Mouse (Mus musculus): ENCODE results near the gene Ctrb1. TPM values are rescaled to one million over a fixed set of nuclear protein-coding genes. Genes with fewer than 3 reads are reported as not detected.

The Ctrb1 gene
- polyA plus RNA-seq, 1 experiment: 85.4 TPM

- Histone ChIP-seq H3K79me2 (ENCODE audit: control insufficient read depth, insufficient read depth) (peaks cover 19% of the 10 kb centered on the region), H3K4me3 (no peak overlapping the region), H3K36me3 (ENCODE audit: control insufficient read depth, insufficient read depth) (peaks cover 41% of the 10 kb centered on the region), H3K4me2 (ENCODE audit: low read depth) (no peak overlapping the region), H3ac (ENCODE audit: control insufficient read depth, insufficient read length) (no peak overlapping the region), H3K27me3 (ENCODE audit: control insufficient read depth, insufficient read depth, insufficient read length) (no peaks in the 10 kb centered on the region)
- TF ChIP-seq POLR2AphosphoS2 (IDR thresholded peaks at IDR 0.05; ENCODE audit: insufficient read length, low read depth) (peak; percentile 45), TCF12 (IDR thresholded peaks at IDR 0.05; ENCODE audit: insufficient read depth, poor library complexity, severe bottlenecking) (no peak), MYOD1 (IDR thresholded peaks at IDR 0.05; ENCODE audit: control insufficient read depth in 1 of 3, insufficient read length in 2 of 3, low read depth in 2 of 3) (no peak)
Measured at GRCm38 (mm10) chr8:111712588-111712987, 21.8 kb upstream of the Ctrb1 start.

GRCm38 (mm10) chr8:111712135-111712534 lies 21.3 kb upstream of the Ctrb1 start:
- H3ac ChIP-seq (ENCODE audit: control insufficient read depth, insufficient read length): no peak overlapping the region
- H3K79me2 ChIP-seq (ENCODE audit: control insufficient read depth, insufficient read depth): peaks cover 19% of the 10 kb centered on the region
- H3K4me2 ChIP-seq (ENCODE audit: low read depth): no peak overlapping the region

GRCm38 (mm10) chr8:111710777-111711485 lies 20.1 kb upstream of the Ctrb1 start:
- H3K79me2 ChIP-seq (ENCODE audit: control insufficient read depth, insufficient read depth): peaks cover 14% of the 10 kb centered on the region
- TF ChIP-seq TCF3 (IDR thresholded peaks at IDR 0.05; ENCODE audit: insufficient read length, low read depth): peak; percentile 98
- peak; percentile 23 for TF ChIP-seq POLR2A (IDR thresholded peaks at IDR 0.05; ENCODE audit: insufficient read length, low read depth)
- TF ChIP-seq SRF (IDR thresholded peaks at IDR 0.05; ENCODE audit: control insufficient read depth, insufficient read length, low read depth): peak; percentile 14
- TF ChIP-seq USF1 (IDR thresholded peaks at IDR 0.05; ENCODE audit: low read depth): no peak
- peak; percentile 95 for TF ChIP-seq TCF12 (IDR thresholded peaks at IDR 0.05; ENCODE audit: insufficient read depth, poor library complexity, severe bottlenecking)
- no peak for TF ChIP-seq REST (IDR thresholded peaks at IDR 0.05; ENCODE audit: insufficient read depth, insufficient read length)
- TF ChIP-seq E2F4 (IDR thresholded peaks at IDR 0.05; ENCODE audit: insufficient read depth): no peak
- no peak for TF ChIP-seq CEBPB (IDR thresholded peaks at IDR 0.05; ENCODE audit: insufficient read depth, poor library complexity, severe bottlenecking)
- TF ChIP-seq POLR2AphosphoS2 (IDR thresholded peaks at IDR 0.05; ENCODE audit: insufficient read length, low read depth): peak; percentile 78
- TF ChIP-seq MYOG (IDR thresholded peaks at IDR 0.05; ENCODE audit: control insufficient read depth in 1 of 3, insufficient read depth in 1 of 3, insufficient read length in 2 of 3, low read depth in 2 of 3): peak; percentile 95 to 97 (median 96)
- TF ChIP-seq MAX (IDR thresholded peaks at IDR 0.05; ENCODE audit: low read depth): no peak
- peak; percentile 25 to 94 (median 93) for TF ChIP-seq MYOD1 (IDR thresholded peaks at IDR 0.05; ENCODE audit: control insufficient read depth in 1 of 3, insufficient read length in 2 of 3, low read depth in 2 of 3)
- H3K4me2 ChIP-seq (ENCODE audit: low read depth): no peak overlapping the region
- H3K27me3 ChIP-seq (ENCODE audit: control insufficient read depth, insufficient read depth, insufficient read length): no peaks in the 10 kb centered on the region
- H3K4me3 ChIP-seq: no peak overlapping the region
- no peak overlapping the region for H3ac ChIP-seq (ENCODE audit: control insufficient read depth, insufficient read length)
- H3K36me3 ChIP-seq (ENCODE audit: control insufficient read depth, insufficient read depth): peaks cover 41% of the 10 kb centered on the region

More at GRCm38 (mm10) chr8:111712135-111712534, 21.3 kb upstream of the Ctrb1 start:
- TF ChIP-seq TCF3 (IDR thresholded peaks at IDR 0.05; ENCODE audit: insufficient read length, low read depth): no peak
- no peak for TF ChIP-seq TCF12 (IDR thresholded peaks at IDR 0.05; ENCODE audit: insufficient read depth, poor library complexity, severe bottlenecking)
- TF ChIP-seq MYOD1 (IDR thresholded peaks at IDR 0.05; ENCODE audit: control insufficient read depth in 1 of 3, insufficient read length in 2 of 3, low read depth in 2 of 3): no peak
- no peak for TF ChIP-seq CEBPB (IDR thresholded peaks at IDR 0.05; ENCODE audit: insufficient read depth, poor library complexity, severe bottlenecking)
- no peak for TF ChIP-seq POLR2A (IDR thresholded peaks at IDR 0.05; ENCODE audit: insufficient read length, low read depth)
- TF ChIP-seq MAX (IDR thresholded peaks at IDR 0.05; ENCODE audit: low read depth): no peak
- no peak for TF ChIP-seq E2F4 (IDR thresholded peaks at IDR 0.05; ENCODE audit: insufficient read depth)
- TF ChIP-seq USF1 (IDR thresholded peaks at IDR 0.05; ENCODE audit: low read depth): no peak
- TF ChIP-seq SRF (IDR thresholded peaks at IDR 0.05; ENCODE audit: control insufficient read depth, insufficient read length, low read depth): no peak
- no peak for TF ChIP-seq MYOG (IDR thresholded peaks at IDR 0.05; ENCODE audit: control insufficient read depth in 1 of 3, insufficient read depth in 1 of 3, insufficient read length in 2 of 3, low read depth in 2 of 3)
- TF ChIP-seq POLR2AphosphoS2 (IDR thresholded peaks at IDR 0.05; ENCODE audit: insufficient read length, low read depth): no peak
- TF ChIP-seq REST (IDR thresholded peaks at IDR 0.05; ENCODE audit: insufficient read depth, insufficient read length): no peak
- Histone ChIP-seq H3K27me3 (ENCODE audit: control insufficient read depth, insufficient read depth, insufficient read length) (no peaks in the 10 kb centered on the region), H3K36me3 (ENCODE audit: control insufficient read depth, insufficient read depth) (peaks cover 41% of the 10 kb centered on the region), H3K4me3 (no peak overlapping the region)

- Histone ChIP-seq H3K27me3 (ENCODE audit: control insufficient read depth, insufficient read depth, insufficient read length) (no peaks in the 10 kb centered on the region), H3K4me3 (no peak overlapping the region), H3K79me2 (ENCODE audit: control insufficient read depth, insufficient read depth) (no peaks in the 10 kb centered on the region), H3ac (ENCODE audit: control insufficient read depth, insufficient read length) (no peak overlapping the region), H3K4me2 (ENCODE audit: low read depth) (no peak overlapping the region), H3K36me3 (ENCODE audit: control insufficient read depth, insufficient read depth) (peaks cover 30% of the 10 kb centered on the region)
- TF ChIP-seq TCF12 (IDR thresholded peaks at IDR 0.05; ENCODE audit: insufficient read depth, poor library complexity, severe bottlenecking) (no peak), MAX (IDR thresholded peaks at IDR 0.05; ENCODE audit: low read depth) (no peak), POLR2AphosphoS2 (IDR thresholded peaks at IDR 0.05; ENCODE audit: insufficient read length, low read depth) (peak; percentile 82), POLR2A (IDR thresholded peaks at IDR 0.05; ENCODE audit: insufficient read length, low read depth) (peak; percentile 33)
Measured at GRCm38 (mm10) chr8:111709223-111709622, 18.4 kb upstream of the Ctrb1 start.

- no peaks in the 10 kb centered on the region for H3K79me2 ChIP-seq (ENCODE audit: control insufficient read depth, insufficient read depth)
- H3K27me3 ChIP-seq (ENCODE audit: control insufficient read depth, insufficient read depth, insufficient read length): no peaks in the 10 kb centered on the region
- no peak overlapping the region for H3ac ChIP-seq (ENCODE audit: control insufficient read depth, insufficient read length)
- TF ChIP-seq SRF (IDR thresholded peaks at IDR 0.05; ENCODE audit: control insufficient read depth, insufficient read length, low read depth) (no peak), REST (IDR thresholded peaks at IDR 0.05; ENCODE audit: insufficient read depth, insufficient read length) (no peak), CEBPB (IDR thresholded peaks at IDR 0.05; ENCODE audit: insufficient read depth, poor library complexity, severe bottlenecking) (no peak), USF1 (IDR thresholded peaks at IDR 0.05; ENCODE audit: low read depth) (no peak), MYOG (IDR thresholded peaks at IDR 0.05; ENCODE audit: control insufficient read depth in 1 of 3, insufficient read depth in 1 of 3, insufficient read length in 2 of 3, low read depth in 2 of 3) (peak in 2 of 3 experiments; percentile 18 to 38), E2F4 (IDR thresholded peaks at IDR 0.05; ENCODE audit: insufficient read depth) (no peak), MYOD1 (IDR thresholded peaks at IDR 0.05; ENCODE audit: control insufficient read depth in 1 of 3, insufficient read length in 2 of 3, low read depth in 2 of 3) (peak in 1 of 3 experiments; percentile 13), POLR2AphosphoS2 (IDR thresholded peaks at IDR 0.05; ENCODE audit: insufficient read length, low read depth) (no peak), MAX (IDR thresholded peaks at IDR 0.05; ENCODE audit: low read depth) (no peak)
- H3K36me3 ChIP-seq (ENCODE audit: control insufficient read depth, insufficient read depth): peaks cover 28% of the 10 kb centered on the region
- H3K4me3 ChIP-seq: no peak overlapping the region
- no peak overlapping the region for H3K4me2 ChIP-seq (ENCODE audit: low read depth)
Measured at GRCm38 (mm10) chr8:111708265-111708664, 17.5 kb upstream of the Ctrb1 start.
